Mouse (Mus musculus) inflammation-experienced regulatory T-cells (primary cell): ENCODE measurements around the gene Rtn4ip1. TPM values are rescaled to one million over a fixed set of nuclear protein-coding genes. Genes with fewer than 3 reads are reported as not detected.

Source experiments
- polyA plus RNA-seq, 2 experiments: library from polyadenylated mRNA; unstranded; fragments of 100-300 nt; shearing (Covaris generic); gene quantifications; one replicate each; pipeline ENCODE4 v1.2.1; 2017

The Rtn4ip1 gene
- 10 to 100 TPM; 12.6 to 13.1 TPM for polyA plus RNA-seq

DNA sequence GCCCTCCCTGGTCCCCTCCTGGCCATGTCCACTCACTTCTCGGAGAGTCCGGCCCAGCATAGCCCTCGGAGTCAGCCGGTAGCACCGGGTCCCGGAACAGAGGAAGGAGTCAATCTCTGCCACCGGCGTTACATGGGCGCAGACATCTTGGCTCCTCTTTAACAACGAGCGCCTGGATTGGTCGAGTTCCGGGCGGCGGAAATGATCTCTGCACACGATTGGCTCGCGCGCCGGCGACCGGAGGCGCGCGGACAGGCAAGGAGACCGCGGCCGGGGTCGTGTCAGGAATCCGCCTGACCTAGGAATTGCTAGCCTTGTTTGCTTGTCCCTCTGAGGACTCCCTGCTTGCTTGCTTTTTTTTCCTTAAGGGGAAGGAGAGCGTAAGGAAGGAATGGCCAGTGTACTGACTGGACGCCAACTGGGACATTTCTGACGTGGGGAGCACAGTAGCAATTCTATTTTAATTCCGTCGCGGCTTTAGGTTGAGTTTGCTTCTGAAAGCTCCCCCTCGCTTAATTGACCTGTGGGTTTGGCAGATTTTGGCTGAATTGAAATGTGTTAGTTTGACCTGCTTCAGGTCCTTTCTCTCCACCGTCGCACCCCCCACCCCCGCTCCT is at the start of gene Rtn4ip1, which contains the start of gene Qrsl1:
Rtn4ip1 (plus strand) TSS at position 230 of the 617 bp plus-strand sequence.
Qrsl1 (minus strand) TSS at position 168 of the 617 bp plus-strand sequence.

Other genes with a start within 250 kb of the Rtn4ip1 start
- gene Qrsl1, start 62 bp upstream of the Rtn4ip1 start, polyA plus RNA-seq: 10 to 100 TPM; 13.2 to 20.4 TPM
- 10 to 100 TPM; 32.2 to 50.1 TPM for gene Crybg1, start 247.0 kb downstream of the Rtn4ip1 start, polyA plus RNA-seq